Mouse (Mus musculus) mouse trophoblast stem cell (cell line): ENCODE results near the gene Pear1.
"Not testable (repeated sequence)": the region's sequence is repeated elsewhere in the genome, so short reads cannot be mapped to it uniquely, and the experiment has no call there.

Experiments used
- in situ Hi-C, 2 experiments: fragments of 300-500 bp; cut with MseI, MboI; formaldehyde crosslinking; loops; 2 replicates in 1 of 2; 3 replicates in 1 of 2; pipeline ENCODE4 v1.15.1; 2025

Pear1 gene

GRCm38 (mm10) chr3:87824206-87824605, at the start of gene Pear1:
TSS of gene Pear1 (minus strand) at chr3:87824306.
- in situ Hi-C loops = not testable (repeated sequence)

- in situ Hi-C loops = not testable (repeated sequence)
Observed at GRCm38 (mm10) chr3:87864111-87864510, 40.0 kb upstream of the Pear1 start.

GRCm38 (mm10) chr3:87859813-87860212, 35.7 kb upstream of the Pear1 start:
- in situ Hi-C loops = no loop called here

GRCm38 (mm10) chr3:87857666-87858065, 33.6 kb upstream of the Pear1 start:
- in situ Hi-C loops = no loop called here

GRCm38 (mm10) chr3:87855936-87856335, 31.8 kb upstream of the Pear1 start:
- in situ Hi-C loops = no loop called here

GRCm38 (mm10) chr3:87854795-87855568, 30.9 kb upstream of the Pear1 start:
- in situ Hi-C loops = no loop called here

- in situ Hi-C loops = no loop called here
Observed at GRCm38 (mm10) chr3:87849117-87849516, 25.0 kb upstream of the Pear1 start.

- in situ Hi-C loops = no loop called here
Observed at GRCm38 (mm10) chr3:87847680-87848079, 23.6 kb upstream of the Pear1 start.

GRCm38 (mm10) chr3:87846650-87847110, 22.6 kb upstream of the Pear1 start, which contains the start of gene Sh2d2a:
TSS of gene Sh2d2a (plus strand) at chr3:87846755.
- in situ Hi-C loops = no loop called here

- in situ Hi-C loops = no loop called here
Observed at GRCm38 (mm10) chr3:87846186-87846585, 22.1 kb upstream of the Pear1 start.

- in situ Hi-C loops = no loop called here
Observed at GRCm38 (mm10) chr3:87844981-87845380, 20.9 kb upstream of the Pear1 start.

- in situ Hi-C loops = no loop called here
Observed at GRCm38 (mm10) chr3:87840858-87841257, 16.8 kb upstream of the Pear1 start.

GRCm38 (mm10) chr3:87838622-87839021, 14.5 kb upstream of the Pear1 start:
- in situ Hi-C loops = loop anchor here in 1 of 2 experiments (10.0 kb wide), 1 partner anchor 64 kb away; no protein-coding TSS in a partner anchor

GRCm38 (mm10) chr3:87833482-87833881, 9.4 kb upstream of the Pear1 start:
- in situ Hi-C loops = loop anchor here in 1 of 2 experiments (10.0 kb wide), 1 partner anchor 59 kb away; no protein-coding TSS in a partner anchor

- in situ Hi-C loops = loop anchor here in 1 of 2 experiments (10.0 kb wide), 1 partner anchor 57 kb away; no protein-coding TSS in a partner anchor
Observed at GRCm38 (mm10) chr3:87832109-87832859, 8.2 kb upstream of the Pear1 start.

GRCm38 (mm10) chr3:87829025-87829424, 4.9 kb upstream of the Pear1 start:
- in situ Hi-C loops = no loop called here

- in situ Hi-C loops = no loop called here
Observed at GRCm38 (mm10) chr3:87828435-87828834, 4.3 kb upstream of the Pear1 start.

GRCm38 (mm10) chr3:87818226-87818625, 5.9 kb downstream of the Pear1 start:
- in situ Hi-C loops = no loop called here

GRCm38 (mm10) chr3:87816646-87817093, 7.4 kb downstream of the Pear1 start:
- in situ Hi-C loops = no loop called here

GRCm38 (mm10) chr3:87816166-87816565, 7.9 kb downstream of the Pear1 start:
- in situ Hi-C loops = no loop called here

GRCm38 (mm10) chr3:87812873-87813272, 11.2 kb downstream of the Pear1 start:
- in situ Hi-C loops = no loop called here

GRCm38 (mm10) chr3:87812413-87812812, 11.7 kb downstream of the Pear1 start:
- in situ Hi-C loops = no loop called here
